In genomic region chr7:25170583-25170982, GRCm38 (mm10) we compare ENCODE assay signal across 12 mouse cellular contexts.
"Had no signal": no experiment of that assay in that cellular context is flagged by ENCODE, and none has a peak within 500 bp of the region (broad histone marks: within the 10 kb centered on the region; RNA-seq: fewer than 3 reads in every experiment).

No protein-coding gene starts in this region.

- H3K4me2 ChIP-seq: liver, embryonic 11.5 days; lung, embryonic 15.5 days; neural tube, embryonic 12.5 days had no signal

- H3K9me3 ChIP-seq: limb, embryonic 10.5 days; lung, embryonic 15.5 days; neural tube, embryonic 12.5 days had no signal

- H3K9ac ChIP-seq: lung, embryonic 15.5 days; neural tube, embryonic 12.5 days had no signal

- H3K27me3 ChIP-seq: neural tube, embryonic 12.5 days had no signal

- H3K36me3 ChIP-seq: limb, embryonic 10.5 days; lung, embryonic 15.5 days; neural tube, embryonic 12.5 days had no signal

- DNase-seq: kidney, adult 18-20 months; kidney, postnatal 10 days; kidney, postnatal 4 days; lung, postnatal 14 days; midbrain, embryonic 14.5 days; thymus, postnatal 14 days had no signal

- H3K4me3 ChIP-seq: limb, embryonic 10.5 days; lung, embryonic 15.5 days; neural tube, embryonic 12.5 days had no signal

- H3K27ac ChIP-seq: limb, embryonic 10.5 days; lung, embryonic 15.5 days; macrophage; neural tube, embryonic 12.5 days; stomach, postnatal 0 days had no signal

- H3K4me1 ChIP-seq: lung, embryonic 15.5 days had no signal
